Mouse (Mus musculus) limb, embryonic 10.5 days (tissue): ENCODE data around the gene Peak1. TPM values are rescaled to one million over a fixed set of nuclear protein-coding genes. Genes with fewer than 3 reads are reported as not detected.
"Not testable (repeated sequence)": the region's sequence is repeated elsewhere in the genome, so short reads cannot be mapped to it uniquely, and the experiment has no call there.

Source experiments
- DNase-seq: peaks from one replicate; pipeline ENCODE4 v3.0.0-alpha.2; 2017; ENCODE audit warnings: low spot score
- H3K27ac ChIP-seq: fragments of 300-500 bp; sonication (generic); 2 replicates; pipeline ENCODE4 v1.5.1; 2016; ENCODE audit warnings: mild to moderate bottlenecking
- H3K27me3 ChIP-seq: fragments of 300-500 bp; sonication (generic); 2 replicates; pipeline ENCODE4 v1.6.1; 2016; ENCODE audit warnings: low read depth, mild to moderate bottlenecking; ENCODE audit not compliant: poor library complexity, severe bottlenecking
- H3K36me3 ChIP-seq: fragments of 300-500 bp; sonication (generic); 2 replicates; pipeline ENCODE4 v1.6.1; 2016; ENCODE audit warnings: mild to moderate bottlenecking, moderate library complexity
- H3K4me1 ChIP-seq: fragments of 300-500 bp; sonication (generic); 2 replicates; pipeline ENCODE4 v1.6.1; 2016
- H3K4me3 ChIP-seq: fragments of 300-500 bp; sonication (generic); 2 replicates; pipeline ENCODE4 v1.5.1; 2016; ENCODE audit warnings: mild to moderate bottlenecking, moderate library complexity
- H3K9me3 ChIP-seq: fragments of 300-500 bp; sonication (generic); replicated peaks from 2 replicates; pipeline ENCODE4 v1.6.1; 2016; ENCODE audit warnings: mild to moderate bottlenecking
- WGBS: fragments of 180-500 bp; shearing (Covaris S2); methylation state at CpG from one replicate; pipeline ENCODE4 v1.1.7; 2016; 5-methylcytosine and 5-hydroxymethylcytosine counted together
- polyA plus RNA-seq: library from polyadenylated mRNA; unstranded; fragments of >200 nt; fragmentation: Nextera tagmentation; extraction: Ambion mirVana; gene quantifications from 2 replicates; pipeline ENCODE4 v1.2.1, GENCODE M21; 2016

Gene Peak1
- polyA plus RNA-seq, 1 experiment from 2014 or later = 6.1 TPM

- peaks cover 4% of the 10 kb centered on the region for H3K9me3 ChIP-seq
- 94% methylated on average over 6 of the region's 6 CpGs for WGBS
- no peak for DNase-seq
Measured at GRCm38 (mm10) chr9:56255676-56256432, 162.0 kb downstream of the Peak1 start.

DNA sequence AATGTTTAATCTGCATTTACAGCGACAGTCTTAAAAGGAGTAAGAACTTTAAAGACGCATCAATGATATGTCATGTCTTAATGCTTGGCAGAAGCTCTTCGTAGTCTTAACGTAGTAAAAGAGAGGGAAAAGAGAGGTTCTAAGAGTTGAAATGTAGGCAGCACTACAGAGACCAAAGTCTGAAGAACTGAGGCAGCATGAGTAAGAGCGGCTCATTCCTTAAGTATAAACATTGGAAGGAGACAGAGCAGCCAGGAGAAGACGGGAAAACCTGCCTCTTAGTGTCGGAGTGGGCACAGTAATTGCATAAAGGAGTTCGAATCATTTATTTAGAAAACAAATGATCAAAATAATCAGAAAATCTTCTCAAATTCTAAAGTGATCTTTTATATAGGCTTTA is 173.5 kb downstream of the Peak1 start:
- H3K36me3 ChIP-seq = peaks cover 7% of the 10 kb centered on the region; the same call in 1 of the 2 replicates
- 71% methylated on average over 8 of the region's 8 CpGs for WGBS
- no peak for DNase-seq
- H3K4me1 ChIP-seq = peaks cover 16% of the 10 kb centered on the region
- no peak overlapping the region for H3K27ac ChIP-seq
- no peak overlapping the region for H3K4me3 ChIP-seq
- no peaks in the 10 kb centered on the region for H3K27me3 ChIP-seq
- H3K9me3 ChIP-seq = no peaks in the 10 kb centered on the region

More at GRCm38 (mm10) chr9:56255676-56256432, 162.0 kb downstream of the Peak1 start:
- Histone ChIP-seq H3K4me1 (no peaks in the 10 kb centered on the region), H3K36me3 (peaks cover 10% of the 10 kb centered on the region), H3K27ac (no peak overlapping the region), H3K27me3 (no peaks in the 10 kb centered on the region), H3K4me3 (no peak overlapping the region)

DNA sequence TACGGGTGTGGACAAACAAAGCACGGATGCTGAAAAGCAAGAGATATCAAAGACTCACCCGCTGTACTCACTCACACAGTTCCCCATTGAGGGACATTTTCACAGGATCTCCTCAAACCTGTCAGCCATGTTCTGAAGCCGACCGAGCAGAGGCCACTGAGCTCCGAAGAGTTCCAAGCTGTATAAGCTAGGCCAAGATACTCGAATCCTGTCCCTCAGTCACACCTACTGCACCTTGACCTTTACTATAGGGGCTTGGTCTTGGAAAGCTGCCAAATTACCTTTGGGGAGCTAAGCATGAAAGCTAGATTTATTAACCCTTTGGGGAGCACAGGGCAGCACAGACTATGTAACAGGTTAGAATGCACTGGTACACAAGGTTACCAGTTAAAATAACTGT is 174.0 kb downstream of the Peak1 start:
- no peak for DNase-seq
- H3K9me3 ChIP-seq = no peaks in the 10 kb centered on the region
- WGBS = 83% methylated on average over 7 of the region's 7 CpGs
- H3K36me3 ChIP-seq = peaks cover 7% of the 10 kb centered on the region; the same call in 1 of the 2 replicates
- H3K4me3 ChIP-seq = no peak overlapping the region
- H3K4me1 ChIP-seq = peaks cover 16% of the 10 kb centered on the region
- H3K27ac ChIP-seq = no peak overlapping the region
- H3K27me3 ChIP-seq = no peaks in the 10 kb centered on the region

GRCm38 (mm10) chr9:56242686-56243085 is 175.2 kb downstream of the Peak1 start:
- Histone ChIP-seq H3K4me3 (no peak overlapping the region), H3K9me3 (no peaks in the 10 kb centered on the region), H3K27me3 (no peaks in the 10 kb centered on the region), H3K36me3 (peaks cover 7% of the 10 kb centered on the region; the same call in 1 of the 2 replicates), H3K27ac (no peak overlapping the region), H3K4me1 (peaks cover 16% of the 10 kb centered on the region)
- no peak for DNase-seq
- WGBS = 85% methylated on average over 3 of the region's 3 CpGs

DNA sequence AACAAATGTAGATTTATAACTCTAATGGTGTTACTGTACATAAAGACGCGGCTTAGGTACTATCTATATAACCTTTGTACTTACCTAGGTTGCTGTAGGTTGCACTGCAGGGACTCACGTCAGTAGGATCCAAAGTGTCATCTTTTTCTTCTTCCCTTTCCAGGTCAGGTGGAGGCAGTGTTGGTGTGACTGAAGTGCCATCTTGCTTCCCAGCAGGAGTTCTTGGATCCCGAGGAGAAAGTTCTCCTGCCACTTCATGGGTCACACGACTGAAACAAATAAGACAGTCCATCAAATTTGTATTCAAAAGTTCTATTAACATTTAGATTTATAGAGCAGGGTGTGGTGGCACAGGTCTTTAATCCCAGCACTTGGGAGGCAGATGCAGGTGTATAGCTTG is 176.8 kb downstream of the Peak1 start:
- DNase-seq = no peak
- no peaks in the 10 kb centered on the region for H3K27me3 ChIP-seq
- H3K9me3 ChIP-seq = no peaks in the 10 kb centered on the region
- H3K4me3 ChIP-seq = no peak overlapping the region
- WGBS = 87% methylated on average over 5 of the region's 5 CpGs
- H3K36me3 ChIP-seq = peaks cover 7% of the 10 kb centered on the region; the same call in 1 of the 2 replicates
- peaks cover 7% of the 10 kb centered on the region for H3K4me1 ChIP-seq
- no peak overlapping the region for H3K27ac ChIP-seq

DNA sequence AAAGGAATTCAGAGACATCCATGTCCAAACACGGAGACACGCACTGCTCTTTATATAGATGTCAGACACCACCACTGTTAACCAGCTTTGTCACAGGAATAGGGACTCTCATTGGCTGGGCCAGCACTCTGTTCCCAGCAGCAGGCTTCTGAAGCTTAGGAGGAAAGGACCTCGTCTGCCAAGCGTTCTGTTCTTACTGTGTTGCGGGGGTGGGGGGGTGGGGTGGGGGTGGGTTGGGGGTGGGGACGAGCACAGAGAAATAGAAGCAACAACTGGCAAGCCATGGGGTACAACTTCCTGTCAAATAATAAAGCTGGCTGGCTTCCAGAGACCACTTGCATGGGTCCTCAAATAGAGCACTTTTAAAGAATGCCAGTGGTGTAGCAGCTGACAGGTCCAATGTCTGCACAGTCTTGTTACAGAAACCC is 182.0 kb downstream of the Peak1 start:
- no peaks in the 10 kb centered on the region for H3K27me3 ChIP-seq
- 40% methylated on average over 6 of the region's 6 CpGs for WGBS
- DNase-seq = no peak

DNA sequence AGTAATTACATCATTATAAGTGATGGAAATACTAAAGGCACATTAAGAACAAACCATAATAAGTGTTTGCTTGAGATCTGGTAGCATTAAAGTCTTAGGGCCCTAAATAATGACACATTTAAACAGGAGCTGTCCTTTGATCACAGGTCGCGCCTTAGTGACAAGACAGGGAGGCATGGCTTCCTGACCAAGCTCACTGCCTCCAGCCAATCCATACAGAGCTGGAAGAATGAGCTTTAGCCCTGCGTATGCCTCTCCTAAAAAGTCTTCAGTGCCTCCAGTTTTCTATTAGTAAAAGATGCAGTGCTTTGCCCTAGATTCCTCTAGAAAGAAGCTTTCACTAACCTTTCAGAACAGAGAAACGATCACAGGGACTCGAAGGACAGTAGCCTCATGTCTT is 182.6 kb downstream of the Peak1 start:
- DNase-seq = no peak
- Histone ChIP-seq H3K4me1 (peaks cover 17% of the 10 kb centered on the region), H3K27me3 (no peaks in the 10 kb centered on the region), H3K36me3 (peaks cover under 1% of the 10 kb centered on the region; the same call in 1 of the 2 replicates), H3K27ac (no peak overlapping the region), H3K9me3 (no peaks in the 10 kb centered on the region), H3K4me3 (no peak overlapping the region)
- 42% methylated on average over 5 of the region's 5 CpGs for WGBS

More for the DNA sequence above, 182.0 kb downstream of the Peak1 start:
- no peak overlapping the region for H3K4me3 ChIP-seq
- H3K27ac ChIP-seq = no peak overlapping the region
- H3K36me3 ChIP-seq = peaks cover 4% of the 10 kb centered on the region; the same call in 1 of the 2 replicates
- H3K9me3 ChIP-seq = no peaks in the 10 kb centered on the region
- peaks cover 17% of the 10 kb centered on the region for H3K4me1 ChIP-seq

DNA sequence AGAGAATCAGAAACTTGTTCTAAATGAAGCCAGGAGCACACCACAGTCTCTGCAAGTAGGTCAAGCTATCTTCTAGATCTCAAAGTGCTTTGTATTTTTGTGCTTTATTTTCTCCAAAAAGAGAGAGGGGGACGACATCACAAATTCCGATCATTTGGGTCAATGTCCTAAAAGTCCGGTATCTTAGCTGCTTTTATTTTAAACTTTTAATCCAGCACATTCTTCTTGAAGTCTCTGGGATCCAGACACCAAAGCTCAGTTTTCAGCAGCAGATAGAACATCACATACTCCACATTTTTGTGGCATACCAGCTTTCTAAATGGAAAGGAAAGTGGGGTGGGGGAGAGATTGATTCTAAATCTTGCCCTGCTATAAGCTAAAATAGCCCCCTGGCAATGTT is 183.3 kb downstream of the Peak1 start:
- Histone ChIP-seq H3K27me3 (no peaks in the 10 kb centered on the region), H3K9me3 (no peaks in the 10 kb centered on the region), H3K4me1 (peaks cover 17% of the 10 kb centered on the region), H3K27ac (no peak overlapping the region), H3K36me3 (no peaks in the 10 kb centered on the region), H3K4me3 (no peak overlapping the region)
- WGBS = 89% methylated on average over 3 of the region's 3 CpGs
- DNase-seq = no peak

- no peak overlapping the region for H3K27ac ChIP-seq
- no peak overlapping the region for H3K4me3 ChIP-seq
- H3K4me1 ChIP-seq = peaks cover 17% of the 10 kb centered on the region
Measured at GRCm38 (mm10) chr9:56233316-56233715, 184.6 kb downstream of the Peak1 start.

DNA sequence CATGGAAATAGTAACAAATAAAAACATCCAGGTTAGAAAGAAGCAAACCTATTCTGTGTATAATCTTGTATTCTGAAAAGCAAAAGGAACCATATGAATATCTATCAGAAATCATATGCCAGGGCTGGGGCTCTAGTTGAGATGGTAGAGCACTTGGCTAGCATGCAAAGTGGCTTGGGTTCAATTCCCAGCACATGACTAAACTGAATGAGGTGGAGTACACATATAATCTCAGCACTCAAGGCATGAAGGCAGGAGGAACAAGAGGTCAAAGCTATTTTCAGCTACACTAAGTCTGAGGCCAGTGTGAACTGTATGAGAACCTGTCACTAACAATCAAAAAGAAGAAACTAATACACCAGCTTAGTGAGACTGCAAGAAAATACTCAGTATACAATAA is 187.0 kb downstream of the Peak1 start:
- H3K4me1 ChIP-seq = peaks cover 14% of the 10 kb centered on the region

More at GRCm38 (mm10) chr9:56233316-56233715, 184.6 kb downstream of the Peak1 start:
- no peak for DNase-seq
- Histone ChIP-seq H3K9me3 (no peaks in the 10 kb centered on the region), H3K27me3 (no peaks in the 10 kb centered on the region), H3K36me3 (no peaks in the 10 kb centered on the region)
- WGBS = 99% methylated on average over 2 of the region's 2 CpGs

DNA sequence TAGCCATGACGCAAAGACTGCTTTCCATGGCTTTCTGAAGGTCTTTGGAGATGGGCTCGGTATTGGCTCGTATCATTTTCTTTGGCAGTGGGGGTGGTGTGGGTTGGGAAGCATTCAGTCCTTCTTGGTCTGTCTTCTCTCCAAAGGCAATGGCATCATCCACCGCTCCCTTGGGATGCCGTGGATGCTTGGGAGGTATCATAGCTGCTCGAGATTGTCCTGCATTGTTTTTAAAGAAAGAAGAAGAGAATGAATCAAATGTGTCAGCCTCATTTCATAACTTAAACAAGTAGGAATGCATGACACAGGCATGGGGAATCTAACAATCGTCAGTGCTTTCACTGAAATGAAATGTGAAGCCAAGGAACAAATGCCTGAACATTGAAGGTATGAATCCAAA is 190.2 kb downstream of the Peak1 start:
- no peaks in the 10 kb centered on the region for H3K9me3 ChIP-seq
- H3K4me1 ChIP-seq = no peaks in the 10 kb centered on the region
- 96% methylated on average over 7 of the region's 7 CpGs for WGBS

More for the DNA sequence above, 187.0 kb downstream of the Peak1 start:
- Histone ChIP-seq H3K4me3 (no peak overlapping the region), H3K9me3 (no peaks in the 10 kb centered on the region), H3K27ac (no peak overlapping the region), H3K27me3 (no peaks in the 10 kb centered on the region), H3K36me3 (peaks cover 8% of the 10 kb centered on the region)
- DNase-seq = no peak

GRCm38 (mm10) chr9:56223429-56224051 is 194.3 kb downstream of the Peak1 start:
- Histone ChIP-seq H3K4me3 (peak overlapping the region; percentile 33; the same call in 1 of the 2 replicates), H3K27me3 (peaks cover 25% of the 10 kb centered on the region)
- not testable (repeated sequence) for H3K27ac ChIP-seq, DNase-seq, H3K36me3 ChIP-seq, H3K4me1 ChIP-seq, H3K9me3 ChIP-seq
- 21% methylated on average over 45 of the region's 45 CpGs for WGBS

More for the DNA sequence above, 190.2 kb downstream of the Peak1 start:
- Histone ChIP-seq H3K4me3 (no peak overlapping the region), H3K27ac (no peak overlapping the region), H3K27me3 (peaks cover 19% of the 10 kb centered on the region), H3K36me3 (peaks cover 8% of the 10 kb centered on the region)
- no peak for DNase-seq

- WGBS = 87% methylated on average over 2 of the region's 2 CpGs
- Histone ChIP-seq H3K36me3 (no peaks in the 10 kb centered on the region), H3K4me1 (peaks cover 4% of the 10 kb centered on the region; the same call in 1 of the 2 replicates), H3K27ac (no peak overlapping the region), H3K9me3 (no peaks in the 10 kb centered on the region), H3K4me3 (no peak overlapping the region), H3K27me3 (peaks cover 13% of the 10 kb centered on the region)
- no peak for DNase-seq
Measured at GRCm38 (mm10) chr9:56218860-56219259, 199.0 kb downstream of the Peak1 start.
